Mouse (Mus musculus) neural tube, embryonic 14.5 days (tissue): ENCODE measurements around the gene Focad. TPM values are rescaled to one million over a fixed set of nuclear protein-coding genes. Genes with fewer than 3 reads are reported as not detected.

Experiments
- ATAC-seq: fragments of 200-750 bp; cut with Nextera tagmentation; 2 replicates; pipeline ENCODE4 v1.8.0; 2017; ENCODE audit warnings: low read depth, mild to moderate bottlenecking, moderate TSS enrichment, moderate library complexity
- H3K27ac ChIP-seq: fragments of 300-500 bp; sonication (generic); 2 replicates; pipeline ENCODE4 v1.5.1; 2014; ENCODE audit warnings: low read depth, mild to moderate bottlenecking, control low read depth, low read length, moderate library complexity, mixed read lengths
- H3K27me3 ChIP-seq: fragments of 300-500 bp; sonication (generic); 2 replicates; pipeline ENCODE4 v1.6.1; 2014; ENCODE audit warnings: low read length; ENCODE audit not compliant: control insufficient read depth, insufficient read depth
- H3K36me3 ChIP-seq: fragments of 300-500 bp; sonication (generic); 2 replicates; pipeline ENCODE4 v1.6.1; 2014; ENCODE audit warnings: low read length, mixed read lengths; ENCODE audit not compliant: control insufficient read depth, insufficient read depth
- H3K4me1 ChIP-seq: fragments of 300-500 bp; sonication (generic); 2 replicates; pipeline ENCODE4 v1.6.1; 2014; ENCODE audit warnings: low read length; ENCODE audit not compliant: control insufficient read depth, insufficient read depth
- H3K4me2 ChIP-seq: fragments of 300-500 bp; sonication (generic); 2 replicates; pipeline ENCODE4 v1.6.1; 2014; ENCODE audit warnings: mild to moderate bottlenecking, low read depth, low read length, control low read depth
- H3K4me3 ChIP-seq: fragments of 300-500 bp; sonication (generic); 2 replicates; pipeline ENCODE4 v1.5.1; 2014; ENCODE audit warnings: low read depth, low read length, control low read depth, mixed read lengths
- H3K9ac ChIP-seq: fragments of 300-500 bp; sonication (generic); replicated peaks from 2 replicates; pipeline ENCODE4 v1.6.1; 2014; ENCODE audit warnings: low read depth, mild to moderate bottlenecking, control low read depth, low read length, mixed read lengths
- H3K9me3 ChIP-seq: fragments of 300-500 bp; sonication (generic); 2 replicates; pipeline ENCODE4 v1.6.1; 2016; ENCODE audit warnings: low read length; ENCODE audit not compliant: control insufficient read depth
- WGBS: fragments of 180-500 bp; shearing (Covaris S2); extraction: QIAGEN DNeasy Blood & Tissue Kit; methylation state at CpG from one replicate; pipeline ENCODE4 v1.1.7; 2014; 5-methylcytosine and 5-hydroxymethylcytosine counted together
- microRNA counts: library from miRNA; unstranded; fragments of <30 nt; microRNA quantifications from one replicate; lab custom pipeline; 2016
- microRNA-seq: library from miRNA; unstranded; fragments of <30 nt; microRNA quantifications from one replicate; pipeline ENCODE4, GENCODE M21; 2016
- polyA plus RNA-seq: library from polyadenylated mRNA; unstranded; fragments of >200 nt; fragmentation: Nextera tagmentation; extraction: Ambion mirVana; gene quantifications from 2 replicates; pipeline ENCODE4 v1.2.1, GENCODE M21; 2014

The Focad gene
- polyA plus RNA-seq, 1 experiment from 2014 or later = 23.5 TPM

GRCm38 (mm10) chr4:88458093-88458492 is 363.7 kb downstream of the Focad start:
- H3K4me3 ChIP-seq = no peak overlapping the region
- no peak overlapping the region for H3K9ac ChIP-seq
- 90% methylated on average over 1 of the region's 1 CpGs for WGBS
- H3K27me3 ChIP-seq = no peaks in the 10 kb centered on the region
- no peaks in the 10 kb centered on the region for H3K9me3 ChIP-seq
- H3K4me1 ChIP-seq = no peaks in the 10 kb centered on the region
- no peak for ATAC-seq
- H3K27ac ChIP-seq = no peak overlapping the region
- H3K36me3 ChIP-seq = no peaks in the 10 kb centered on the region
- no peak overlapping the region for H3K4me2 ChIP-seq

- WGBS = 70% methylated on average over 2 of the region's 2 CpGs
- no peak for ATAC-seq
- no peaks in the 10 kb centered on the region for H3K36me3 ChIP-seq
- H3K9me3 ChIP-seq = no peaks in the 10 kb centered on the region
- no peak overlapping the region for H3K27ac ChIP-seq
- no peak overlapping the region for H3K4me3 ChIP-seq
- H3K4me1 ChIP-seq = no peaks in the 10 kb centered on the region
- no peak overlapping the region for H3K9ac ChIP-seq
- no peak overlapping the region for H3K4me2 ChIP-seq
- no peaks in the 10 kb centered on the region for H3K27me3 ChIP-seq
These were observed 364.2 kb downstream of the Focad start for GRCm38 (mm10) chr4:88458673-88459072.

MicroRNAs within 50 kb of the gene (microRNA counts, 519-probe panel; counts per million panel counts)
- not detected for microRNA mmu-miR-491 (lab: Ali Mortazavi, UCI)

Small RNA genes lying within 50 kb of the gene (microRNA-seq; reads per million reads assigned to microRNA genes)
- 4.8 reads per million, percentile 9 among the genes with 10 or more reads in this experiment for gene Mir491

Other genes with a start within 250 kb of the Focad start
- 70.6 and 79.4 TPM in 2 replicates for gene Mllt3, start 61.3 kb upstream of the Focad start, polyA plus RNA-seq